Mouse (Mus musculus): ENCODE data around the gene Hoxc11.

The Hoxc11 gene

DNA sequence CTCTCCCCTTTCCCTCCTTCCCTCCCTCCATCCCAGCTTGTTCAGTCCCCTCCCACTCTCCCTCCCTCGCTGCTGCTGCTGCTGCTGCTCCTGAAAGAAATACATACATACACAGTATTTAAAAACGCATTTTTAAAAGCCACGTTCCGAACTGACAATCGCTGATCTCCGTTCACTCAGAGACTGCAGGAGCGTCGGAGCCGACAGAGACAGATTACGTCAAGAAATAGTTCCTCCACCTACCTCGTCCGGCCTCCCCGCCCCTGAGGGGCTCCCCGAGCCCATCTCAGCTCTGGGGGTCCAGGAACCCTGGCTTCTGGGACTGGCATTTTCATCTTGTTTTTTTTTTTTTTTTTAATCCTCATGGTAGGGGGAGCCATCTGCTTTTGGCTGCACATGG is 26.7 kb downstream of the Hoxc11 start:
- no peak for DNase-seq (ENCODE audit: low read depth, low spot score)

DNA sequence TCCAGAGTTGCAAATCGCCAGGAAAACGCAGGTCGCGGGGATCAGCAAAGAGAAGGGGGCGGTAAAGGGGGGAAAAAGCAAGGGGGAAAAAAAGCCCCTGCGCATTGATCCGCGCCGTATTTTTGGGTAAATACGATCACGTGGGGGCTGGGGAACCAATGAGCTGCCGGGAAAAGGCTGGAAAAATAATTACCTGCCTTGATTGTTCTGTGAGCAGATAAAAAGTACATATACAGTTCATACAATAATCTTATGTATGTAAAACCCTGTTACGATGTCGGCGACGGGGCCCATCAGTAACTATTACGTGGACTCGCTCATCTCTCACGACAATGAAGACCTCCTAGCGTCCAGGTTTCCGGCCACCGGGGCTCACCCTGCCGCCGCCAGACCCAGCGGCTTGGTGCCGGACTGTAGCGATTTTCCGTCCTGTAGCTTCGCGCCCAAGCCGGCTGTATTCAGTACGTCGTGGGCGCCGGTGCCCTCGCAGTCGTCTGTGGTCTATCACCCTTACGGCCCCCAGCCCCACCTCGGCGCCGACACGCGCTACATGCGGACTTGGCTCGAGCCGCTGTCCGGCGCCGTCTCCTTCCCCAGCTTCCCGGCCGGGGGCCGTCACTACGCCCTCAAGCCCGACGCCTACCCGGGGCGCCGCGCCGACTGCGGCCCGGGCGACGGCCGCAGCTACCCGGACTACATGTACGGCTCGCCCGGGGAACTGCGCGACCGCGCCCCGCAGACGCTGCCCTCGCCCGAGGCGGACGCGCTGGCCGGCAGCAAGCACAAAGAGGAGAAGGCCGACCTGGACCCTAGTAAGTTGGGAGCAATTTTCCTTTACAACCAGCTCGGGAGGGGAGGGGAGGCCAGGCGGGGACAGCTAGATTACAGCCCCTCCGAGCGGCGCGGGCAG is 27.4 kb downstream of the Hoxc11 start:
- peak; percentile 36 for DNase-seq (ENCODE audit: low read depth, low spot score)

DNA sequence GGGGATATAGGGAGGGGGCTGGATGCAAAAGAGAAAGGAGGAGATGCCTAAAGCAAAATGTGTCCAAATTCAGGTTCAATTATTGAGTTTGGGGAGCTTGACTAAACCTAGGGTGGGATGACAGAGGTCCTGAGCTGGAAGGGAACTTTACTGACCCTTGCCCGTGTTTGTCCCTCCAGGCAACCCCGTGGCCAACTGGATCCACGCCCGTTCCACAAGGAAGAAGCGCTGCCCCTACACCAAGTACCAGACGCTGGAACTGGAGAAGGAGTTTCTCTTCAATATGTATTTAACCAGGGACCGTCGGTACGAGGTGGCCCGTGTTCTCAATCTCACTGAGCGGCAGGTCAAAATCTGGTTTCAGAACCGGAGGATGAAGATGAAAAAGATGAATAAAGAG is 29.5 kb downstream of the Hoxc11 start:
- DNase-seq (ENCODE audit: low read depth, low spot score), result no peak

DNA sequence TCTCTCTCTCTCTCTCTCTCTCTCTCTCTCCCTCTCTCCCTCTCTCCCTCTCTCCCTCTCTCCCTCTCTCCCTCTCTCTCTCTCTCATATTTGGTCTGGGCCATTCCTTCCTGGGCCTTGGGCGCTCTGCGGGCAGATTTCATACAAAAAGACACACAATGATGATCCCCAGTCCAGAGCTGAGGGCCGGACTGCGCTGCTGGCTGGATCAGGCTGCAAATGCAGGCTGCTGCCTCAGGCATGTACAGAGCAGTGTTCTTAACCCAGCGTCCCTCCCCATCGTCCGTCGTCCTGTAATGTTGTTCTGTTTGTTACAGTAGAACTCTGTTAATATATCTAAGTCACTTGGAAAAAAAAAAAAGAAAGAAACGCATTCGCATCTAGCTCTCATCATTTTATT is 30.3 kb downstream of the Hoxc11 start:
- DNase-seq (ENCODE audit: low read depth, low spot score), result no peak

DNA sequence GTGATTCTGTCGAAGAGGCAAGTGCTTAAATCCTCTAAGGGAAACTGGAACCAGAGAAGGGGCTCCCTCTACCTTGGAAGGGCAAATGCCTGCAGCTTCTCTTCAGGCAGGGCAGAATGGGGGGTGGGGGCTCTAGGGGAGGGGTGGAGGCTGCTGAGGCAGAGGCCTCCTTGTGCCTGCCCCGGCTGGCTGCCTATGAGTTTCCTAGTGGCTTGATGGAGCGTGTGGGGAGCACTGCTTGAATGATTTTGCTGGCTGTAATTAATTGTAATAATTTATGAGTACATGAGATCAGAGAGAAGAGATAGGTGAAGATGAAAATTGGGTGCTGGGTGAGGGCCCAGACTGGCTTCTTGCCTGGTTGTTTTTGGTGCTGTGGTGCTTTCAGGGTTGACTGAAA is 30.7 kb downstream of the Hoxc11 start:
- DNase-seq (ENCODE audit: low read depth, low spot score), result no peak

DNA sequence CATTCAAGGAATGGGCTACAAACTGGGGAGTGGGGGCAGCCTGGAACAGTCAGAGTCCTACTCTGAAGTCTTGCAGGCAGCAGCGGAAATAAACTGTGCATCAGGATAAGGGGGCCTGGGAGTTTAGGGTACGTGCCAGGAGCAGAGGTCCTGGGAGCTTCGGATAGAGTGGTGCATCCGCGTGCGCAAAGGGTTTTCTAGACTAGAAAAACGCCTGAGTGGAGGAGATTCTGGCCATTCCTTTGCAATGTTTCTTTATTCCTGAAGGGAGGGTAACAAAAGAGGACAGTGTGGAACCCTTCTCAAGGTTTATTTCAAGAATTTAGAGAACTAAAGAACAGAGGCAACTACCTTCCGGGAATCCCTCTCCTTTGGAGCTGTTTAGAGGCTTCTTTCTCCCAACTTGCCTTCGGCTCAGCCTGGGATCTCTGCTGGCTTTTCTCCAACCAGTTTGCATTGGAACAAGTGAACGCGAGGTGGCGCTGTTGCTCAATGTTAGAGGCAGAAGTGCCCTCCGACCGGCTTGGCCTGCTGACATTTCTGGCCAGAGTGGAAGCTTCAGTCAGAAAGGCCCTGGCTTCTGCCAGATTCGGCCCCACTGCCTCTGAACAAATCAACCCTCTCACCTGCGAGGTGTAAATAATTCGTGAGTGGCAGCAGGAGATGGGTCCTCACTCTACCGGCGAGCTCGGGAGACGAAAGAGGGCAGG is 33.1 kb downstream of the Hoxc11 start:
- DNase-seq (ENCODE audit: low read depth, low spot score), result peak; percentile 97

DNA sequence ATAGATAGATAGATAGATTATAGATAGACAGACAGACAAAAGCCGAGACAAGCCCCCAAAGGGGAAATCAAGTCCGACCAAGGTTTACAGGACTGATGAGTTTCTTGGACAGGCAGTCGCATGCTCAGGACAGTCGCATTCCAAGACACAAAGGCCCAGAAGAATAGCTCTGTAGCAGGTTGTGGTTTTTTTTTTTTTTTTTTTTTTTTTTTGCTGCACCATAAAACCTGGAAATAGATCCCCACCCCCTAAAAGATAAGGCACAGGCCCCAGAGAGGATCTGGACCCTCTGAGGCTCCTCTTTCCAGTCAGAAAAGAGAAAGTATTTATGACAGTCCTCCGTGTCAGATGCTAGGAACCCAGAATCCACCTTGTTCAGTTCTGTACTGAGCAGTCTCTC is 33.9 kb downstream of the Hoxc11 start:
- DNase-seq (ENCODE audit: low read depth, low spot score), result no peak

DNA sequence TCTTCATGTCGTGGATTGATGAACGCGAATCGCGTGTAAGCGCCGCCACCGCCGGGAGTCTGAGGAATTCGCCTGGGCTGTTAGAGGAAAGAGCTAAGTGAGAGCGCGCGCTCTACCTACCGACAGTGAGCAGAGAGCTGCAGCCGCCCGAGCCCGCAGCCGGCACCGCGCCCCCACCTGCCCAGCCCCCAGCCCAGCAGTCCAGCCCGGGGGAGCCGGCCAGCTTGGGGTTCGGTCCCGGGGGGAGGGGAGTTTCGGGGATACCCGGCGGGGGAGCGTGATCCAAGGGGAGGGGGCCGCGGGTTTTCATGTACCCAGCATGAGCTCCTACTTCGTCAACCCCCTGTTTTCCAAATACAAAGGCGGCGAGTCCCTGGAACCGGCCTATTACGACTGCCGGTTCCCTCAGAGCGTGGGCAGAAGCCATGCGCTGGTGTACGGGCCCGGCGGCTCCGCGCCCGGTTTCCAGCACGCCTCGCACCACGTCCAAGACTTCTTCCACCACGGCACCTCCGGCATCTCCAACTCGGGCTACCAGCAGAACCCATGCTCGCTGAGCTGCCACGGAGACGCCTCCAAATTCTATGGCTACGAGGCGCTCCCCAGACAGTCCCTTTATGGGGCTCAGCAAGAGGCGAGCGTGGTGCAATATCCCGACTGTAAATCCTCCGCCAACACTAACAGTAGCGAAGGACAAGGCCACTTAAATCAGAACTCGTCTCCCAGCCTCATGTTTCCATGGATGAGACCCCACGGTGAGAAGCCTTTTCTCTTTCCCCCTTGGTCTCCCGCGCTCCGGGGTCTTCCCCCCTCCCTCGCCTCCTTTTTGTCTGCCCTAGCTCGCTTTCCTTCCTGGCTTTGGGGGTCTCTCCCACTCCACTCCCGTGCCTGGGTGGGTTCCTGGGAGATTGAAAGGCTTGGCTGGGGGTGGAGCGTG is 36.5 kb downstream of the Hoxc11 start, which contains the start of gene Hoxc8:
Gene Hoxc8, plus strand, starts transcription at position 147 of the 937 bp plus-strand sequence.
- no peak for DNase-seq (ENCODE audit: low read depth, low spot score)

DNA sequence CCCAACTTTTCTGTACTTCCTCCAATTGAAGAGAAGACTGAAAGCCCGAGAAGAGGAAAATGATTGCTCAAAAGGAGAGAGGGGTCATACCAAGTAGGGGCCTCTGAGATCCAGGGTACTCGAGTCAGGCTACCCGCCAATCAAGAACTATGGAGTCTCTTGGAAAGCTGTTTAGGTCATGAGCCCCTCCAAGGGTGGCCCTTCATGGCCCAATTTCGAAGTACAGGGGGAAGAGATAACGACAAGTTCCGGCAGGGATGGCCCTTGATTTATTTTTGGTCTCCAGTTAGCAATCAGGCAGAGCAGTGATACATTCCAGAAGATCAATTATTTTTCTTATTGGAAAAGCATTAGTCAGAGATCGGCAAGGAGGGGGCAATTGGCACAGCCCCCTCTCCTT is 37.6 kb downstream of the Hoxc11 start:
- no peak for DNase-seq (ENCODE audit: low read depth, low spot score)

DNA sequence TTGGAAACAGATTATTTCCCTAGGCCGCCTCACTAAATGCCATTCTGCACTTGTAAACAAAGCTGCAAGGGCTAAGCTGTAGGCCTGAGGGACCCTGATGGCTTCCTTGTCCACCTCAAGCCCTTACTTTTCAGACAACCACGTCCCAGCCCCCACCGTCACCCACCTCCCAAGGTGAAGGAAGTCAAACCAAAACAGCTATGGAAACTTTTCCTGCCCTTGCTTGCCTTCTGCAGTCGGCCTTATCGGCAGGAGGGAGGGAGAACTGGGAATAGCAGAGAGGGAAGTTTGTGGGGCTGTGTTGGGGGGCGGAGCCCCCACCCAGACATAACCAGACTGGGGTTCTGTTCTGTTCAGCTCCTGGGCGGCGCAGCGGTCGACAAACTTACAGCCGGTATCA is 38.0 kb downstream of the Hoxc11 start:
- no peak for DNase-seq (ENCODE audit: low read depth, low spot score)

DNA sequence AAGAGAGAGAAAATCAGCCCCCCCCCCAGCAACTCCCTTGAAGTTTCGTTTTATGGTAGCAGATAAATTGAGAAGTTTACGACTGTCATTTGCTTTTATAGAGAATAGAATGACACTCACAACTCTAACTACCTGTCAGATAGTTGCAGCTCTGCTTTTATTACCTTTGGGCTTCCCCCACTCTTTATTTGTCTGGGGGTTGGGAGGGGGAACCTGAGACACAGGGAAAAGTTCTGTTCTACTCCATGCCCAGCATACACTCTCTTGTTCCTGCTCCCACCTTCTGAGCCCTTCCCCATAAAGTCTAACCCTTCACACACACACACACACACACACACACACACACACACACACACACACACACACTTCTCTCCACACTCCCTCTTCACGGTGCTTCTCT is 38.6 kb downstream of the Hoxc11 start:
- no peak for DNase-seq (ENCODE audit: low read depth, low spot score)

DNA sequence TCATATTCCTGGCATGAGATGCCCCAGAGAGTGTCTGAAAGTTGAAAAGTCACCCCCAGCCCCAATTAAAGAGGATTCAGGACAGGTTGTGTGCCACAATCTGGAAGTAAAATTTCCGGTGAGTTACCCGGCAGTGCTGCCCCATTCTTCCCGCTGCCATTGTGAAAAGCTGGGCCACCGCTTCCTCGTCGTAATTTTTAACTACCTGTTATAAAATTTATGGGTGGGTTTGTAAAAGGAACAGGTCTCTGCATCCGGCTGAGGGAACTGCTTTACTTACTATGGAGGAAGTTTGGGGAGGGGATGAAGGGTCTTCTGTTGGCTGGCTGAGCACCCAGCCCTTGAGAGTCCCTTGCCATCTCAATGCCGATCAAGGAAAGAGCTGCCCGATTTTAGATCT is 42.3 kb downstream of the Hoxc11 start:
- no peak for DNase-seq (ENCODE audit: low read depth, low spot score)

DNA sequence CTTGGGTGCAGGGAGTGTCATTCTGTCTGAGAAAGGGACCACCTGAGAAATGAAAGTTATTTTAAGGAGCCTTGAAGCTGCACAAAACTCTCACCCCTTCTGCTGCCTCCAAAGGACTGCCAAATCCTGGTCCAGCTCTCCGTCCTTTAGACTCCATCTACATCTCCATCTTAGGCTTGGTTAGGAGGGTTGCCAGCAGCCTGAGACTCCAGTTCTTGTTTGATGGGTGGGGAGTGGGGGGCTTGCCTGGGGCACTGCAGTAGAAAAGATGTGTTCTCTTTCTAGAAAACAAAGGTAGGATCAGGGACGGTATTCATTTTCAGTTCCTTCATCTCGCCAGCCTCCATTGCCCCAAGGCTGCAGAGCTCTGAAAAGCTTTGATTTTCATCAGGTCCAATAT is 43.2 kb downstream of the Hoxc11 start:
- DNase-seq (ENCODE audit: low read depth, low spot score), result no peak

DNA sequence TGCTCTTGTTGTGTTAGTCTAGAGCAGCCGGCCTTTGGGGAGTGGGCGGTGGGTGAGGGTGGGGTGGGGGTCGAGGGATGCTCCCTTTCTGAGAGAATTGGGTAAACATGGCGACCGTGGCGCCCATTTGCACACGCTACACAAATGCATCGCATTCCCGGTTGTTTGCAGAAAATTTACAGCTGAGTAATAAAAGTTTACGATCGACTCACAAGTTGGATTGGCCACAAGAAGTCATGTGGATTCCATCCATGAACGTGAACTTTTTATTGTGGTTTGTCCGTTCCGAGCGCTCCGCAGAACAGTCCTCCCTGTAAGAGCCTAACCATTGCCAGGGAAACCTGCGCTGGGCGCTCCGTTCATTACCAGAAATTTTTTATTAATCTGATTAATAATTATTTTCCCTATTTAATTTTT is 43.7 kb downstream of the Hoxc11 start, which contains the start of gene Hoxc6:
Gene Hoxc6, plus strand, starts transcription at position 319 of the 417 bp plus-strand sequence.
- DNase-seq (ENCODE audit: low read depth, low spot score), result no peak

DNA sequence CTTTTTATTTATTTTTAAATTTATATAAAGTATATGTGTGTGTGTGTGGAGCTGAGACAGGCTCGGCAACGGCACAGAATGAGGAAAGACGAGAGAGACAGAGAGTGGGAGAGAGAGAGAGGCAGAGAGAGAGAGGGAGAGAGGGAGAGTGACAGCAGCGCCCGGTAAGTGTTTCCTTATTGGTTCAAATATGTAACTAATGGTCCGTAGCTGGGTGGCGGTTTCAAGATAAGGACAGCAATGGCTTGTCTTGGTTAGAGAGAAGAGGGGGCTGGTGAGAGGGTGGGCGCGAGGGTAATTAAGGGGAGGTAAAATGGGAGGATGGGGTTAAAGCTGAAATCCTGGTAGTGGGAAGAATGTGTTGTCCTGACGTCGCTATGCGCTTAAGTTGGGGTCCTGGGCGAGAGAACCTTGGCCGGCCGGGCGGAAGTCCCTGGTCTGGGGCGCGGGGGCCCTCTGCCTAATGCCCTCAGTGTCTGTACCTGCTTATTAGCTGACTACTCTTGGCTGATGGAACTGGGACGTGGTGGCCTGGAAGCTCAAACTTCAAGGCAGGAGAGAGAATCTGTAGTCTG is 44.5 kb downstream of the Hoxc11 start:
- DNase-seq (ENCODE audit: low read depth, low spot score), result no peak

DNA sequence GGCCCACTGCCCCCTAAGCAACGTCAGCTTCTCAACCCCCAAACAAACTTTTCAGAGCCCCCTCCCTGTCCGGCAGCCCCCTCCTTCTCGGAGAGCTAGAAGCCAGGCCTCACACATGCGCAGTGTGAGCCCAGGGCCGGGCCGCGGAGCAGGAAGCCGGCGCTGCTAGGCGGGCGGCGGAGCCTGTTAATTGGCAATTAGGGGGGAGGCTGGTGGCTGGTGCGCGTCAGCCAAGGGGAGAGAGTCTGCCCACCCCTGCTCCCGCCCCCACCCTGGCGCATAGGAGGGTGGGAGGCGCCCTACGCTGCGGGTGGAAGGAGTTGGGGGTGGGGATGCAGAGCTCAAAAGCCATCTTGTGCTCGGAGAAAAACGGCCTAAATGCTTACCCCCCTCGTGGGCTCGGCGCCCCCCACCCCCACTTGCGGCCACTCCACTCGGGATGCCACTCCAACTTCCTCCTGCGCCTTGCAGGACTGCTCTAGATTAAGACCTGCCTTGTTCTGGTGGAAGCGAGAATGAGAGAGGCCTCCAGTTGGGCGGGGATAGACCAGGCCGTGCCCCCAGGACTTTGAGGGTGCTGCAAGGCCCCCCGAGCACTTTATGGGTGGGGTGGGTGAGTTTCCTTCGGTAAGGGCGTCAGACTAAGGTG is 45.1 kb downstream of the Hoxc11 start:
- no peak for DNase-seq (ENCODE audit: low read depth, low spot score)

DNA sequence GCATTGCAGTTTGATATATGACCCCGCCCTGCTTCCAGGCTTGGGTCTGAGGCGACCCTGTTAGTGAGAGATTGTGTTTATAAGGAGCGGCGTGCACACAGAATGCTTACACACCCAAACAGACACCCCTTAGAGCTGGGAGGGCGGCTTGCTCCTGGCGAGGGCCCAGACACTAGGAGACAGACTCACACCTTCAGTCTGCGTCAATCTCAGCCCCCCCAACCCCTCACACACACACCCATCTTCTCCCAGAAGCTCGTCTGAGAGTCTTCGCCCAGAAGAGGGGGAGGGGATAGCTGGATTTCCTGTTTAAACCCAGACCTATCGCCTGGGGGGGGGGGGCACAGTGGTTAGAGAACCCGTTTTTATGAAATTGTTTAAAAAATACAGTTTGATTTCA is 45.7 kb downstream of the Hoxc11 start:
- DNase-seq (ENCODE audit: low read depth, low spot score), result no peak

DNA sequence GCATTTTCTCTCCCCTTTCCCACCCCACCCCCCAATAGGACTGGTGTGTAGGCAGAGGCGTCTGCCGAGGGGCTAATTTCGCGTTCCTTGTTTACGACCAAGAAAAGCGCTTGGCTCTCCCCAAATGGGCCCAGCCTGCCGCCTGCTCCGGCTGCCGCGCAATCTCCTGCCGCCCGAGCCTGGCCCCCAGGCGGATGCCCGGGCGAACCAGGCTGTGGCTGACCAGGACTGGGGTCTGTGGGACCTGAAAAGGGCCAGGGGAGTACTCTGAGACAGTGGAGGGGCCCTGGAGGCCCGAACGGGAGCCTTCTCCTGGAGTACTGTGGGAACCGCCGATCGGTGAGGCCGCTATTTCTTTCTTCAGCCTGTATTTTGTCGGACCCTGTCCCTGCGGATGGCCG is 46.3 kb downstream of the Hoxc11 start:
- no peak for DNase-seq (ENCODE audit: low read depth, low spot score)

DNA sequence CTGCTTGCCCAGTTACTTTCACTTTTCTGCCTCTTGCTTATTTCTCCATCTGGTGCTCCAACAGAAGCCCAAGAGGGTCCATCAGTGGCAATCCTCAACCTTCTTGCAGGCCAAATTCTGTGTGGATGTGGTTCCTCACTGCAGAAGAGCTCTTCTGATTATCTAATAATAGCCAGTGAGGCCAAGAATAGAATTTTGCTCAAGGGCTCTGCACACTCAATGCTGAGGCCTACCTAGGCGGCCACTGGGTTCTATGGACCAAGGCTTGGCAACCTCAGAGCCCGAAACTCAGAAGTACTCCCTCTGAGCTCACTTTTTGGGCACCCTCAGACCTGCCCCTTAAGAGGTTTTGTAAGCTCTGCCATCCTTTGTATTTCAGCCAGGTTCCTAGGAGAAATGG is 47.1 kb downstream of the Hoxc11 start:
- no peak for DNase-seq (ENCODE audit: low read depth, low spot score)

DNA sequence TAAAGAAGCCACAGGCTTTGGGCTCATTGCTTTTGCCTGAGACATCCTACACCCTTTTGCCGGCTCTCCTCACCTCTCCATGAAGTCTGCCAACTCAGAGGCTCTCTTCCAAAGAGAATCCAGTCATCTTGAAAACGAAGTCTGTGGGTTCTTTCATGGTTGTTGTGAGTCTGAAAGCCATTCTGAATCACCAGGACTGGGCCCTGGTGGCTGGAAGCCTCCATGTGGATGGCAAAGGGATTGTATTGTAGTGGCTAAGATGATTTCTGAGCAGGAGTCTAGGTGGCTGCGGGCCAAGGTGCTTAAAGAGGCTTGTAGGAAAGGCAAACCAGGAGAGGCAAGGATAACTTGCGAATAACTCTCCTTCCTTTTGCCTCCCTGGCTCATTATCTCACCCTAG is 47.9 kb downstream of the Hoxc11 start:
- DNase-seq (ENCODE audit: low read depth, low spot score), result peak; percentile 54

All from 3T3-L1 (cell line).